In the genomic region with DNA sequence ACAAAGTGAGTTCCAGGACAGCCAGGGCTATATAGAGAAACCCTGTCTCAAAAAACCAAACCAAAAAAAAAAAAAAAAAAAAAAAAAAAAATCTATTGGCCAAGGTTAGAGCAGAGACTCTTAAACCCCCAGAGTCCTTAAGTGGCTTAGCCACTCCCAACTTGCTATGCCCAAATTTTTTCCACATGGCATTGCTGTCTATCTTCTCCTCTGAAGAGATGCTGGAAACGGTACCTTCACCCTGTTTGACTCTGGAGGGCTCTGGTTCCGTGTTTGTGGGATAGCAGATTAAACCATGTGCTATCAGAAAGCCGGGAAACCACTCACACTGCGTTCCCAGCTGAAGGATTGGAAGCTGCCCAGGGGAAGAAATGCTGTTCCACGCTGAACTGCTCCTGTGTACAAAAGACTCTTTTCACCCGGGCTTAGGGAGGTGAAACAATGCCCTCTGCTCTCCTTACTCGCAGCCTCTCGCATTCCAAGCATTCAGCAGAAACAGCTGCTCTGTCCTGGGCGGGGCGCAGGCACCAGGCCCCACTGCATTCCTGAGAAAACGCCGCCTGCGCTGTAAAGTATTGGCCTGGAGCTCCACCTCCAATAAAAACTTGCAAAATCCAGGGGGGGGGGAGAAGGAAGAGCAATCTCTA, we compare ENCODE assay signal across 8 mouse cellular contexts.
DNase-seq lines count a peak whose midpoint lies in the region; ATAC-seq and TF ChIP-seq lines count a peak whose summit lies in the region.

No protein-coding gene starts in this region.

- peak overlapping the region; percentile 63 for H3K4me2 ChIP-seq in embryonic facial prominence, embryonic 14.5 days (ENCODE audit: low read depth, low read length)
- peak overlapping the region; percentile 67 for H3K4me2 ChIP-seq in heart, embryonic 12.5 days
- peak overlapping the region; percentile 75 for H3K4me2 ChIP-seq in kidney, embryonic 15.5 days
- H3K4me2 ChIP-seq in limb, embryonic 15.5 days = peak overlapping the region; percentile 66

- H3K36me3 ChIP-seq in embryonic facial prominence, embryonic 14.5 days (ENCODE audit: control insufficient read depth, insufficient read depth, low read length) = no peaks in the 10 kb centered on the region
- H3K36me3 ChIP-seq in heart, embryonic 12.5 days = no peaks in the 10 kb centered on the region
- H3K36me3 ChIP-seq in kidney, embryonic 15.5 days = no peaks in the 10 kb centered on the region
- H3K36me3 ChIP-seq in limb, embryonic 15.5 days = no peaks in the 10 kb centered on the region

- H3K27ac ChIP-seq in bone marrow macrophage, adult 2 months (ENCODE audit: insufficient read depth, low read depth, low read length) = no peak overlapping the region
- peak overlapping the region; percentile 86 for H3K27ac ChIP-seq in embryonic facial prominence, embryonic 14.5 days (replicated peaks; ENCODE audit: low read depth, low read length)
- H3K27ac ChIP-seq in heart, embryonic 12.5 days (ENCODE audit: poor library complexity, severe bottlenecking) = peak overlapping the region; percentile 66
- peak overlapping the region; percentile 87 for H3K27ac ChIP-seq in kidney, embryonic 15.5 days
- peak overlapping the region; percentile 76 for H3K27ac ChIP-seq in limb, embryonic 15.5 days

- TF ChIP-seq POLR2A in bone marrow macrophage, adult 2 months (IDR thresholded peaks at IDR 0.05; ENCODE audit: borderline replicate concordance, low read depth, low read length) = no peak

- no peaks in the 10 kb centered on the region for H3K4me1 ChIP-seq in bone marrow macrophage, adult 2 months (ENCODE audit: control insufficient read depth, insufficient read depth, low read length)
- H3K4me1 ChIP-seq in embryonic facial prominence, embryonic 14.5 days (ENCODE audit: control insufficient read depth, insufficient read depth, low read length) = peaks cover 4% of the 10 kb centered on the region
- peaks cover 10% of the 10 kb centered on the region for H3K4me1 ChIP-seq in heart, embryonic 12.5 days (replicated peaks)
- H3K4me1 ChIP-seq in kidney, embryonic 15.5 days = peaks cover 12% of the 10 kb centered on the region; the same call in 1 of the 2 replicates
- peaks cover 7% of the 10 kb centered on the region; the same call in 1 of the 2 replicates for H3K4me1 ChIP-seq in limb, embryonic 15.5 days

- peak; percentile 97 for ATAC-seq in embryonic facial prominence, embryonic 14.5 days (ENCODE audit: low read depth)
- peak; percentile 89 for ATAC-seq in heart, embryonic 12.5 days (ENCODE audit: insufficient number of reproducible peaks, low FRiP score)
- ATAC-seq in kidney, embryonic 15.5 days (replicated peaks; ENCODE audit: low FRiP score) = peak; percentile 96
- ATAC-seq in limb, embryonic 15.5 days (ENCODE audit: insufficient number of reproducible peaks, low FRiP score, low TSS enrichment, low read depth) = peak; percentile 94
- no peak for ATAC-seq in granulocyte monocyte progenitor cell, adult 5-6 weeks (replicated peaks; ENCODE audit: poor library complexity, severe bottlenecking)

- no peaks in the 10 kb centered on the region for H3K27me3 ChIP-seq in embryonic facial prominence, embryonic 14.5 days (replicated peaks; ENCODE audit: control insufficient read depth, insufficient read depth, low read length)
- H3K27me3 ChIP-seq in heart, embryonic 12.5 days (replicated peaks) = no peaks in the 10 kb centered on the region
- no peaks in the 10 kb centered on the region for H3K27me3 ChIP-seq in kidney, embryonic 15.5 days
- no peaks in the 10 kb centered on the region for H3K27me3 ChIP-seq in limb, embryonic 15.5 days

- peak overlapping the region; percentile 60 for H3K9ac ChIP-seq in embryonic facial prominence, embryonic 14.5 days (ENCODE audit: low read depth, low read length)
- peak overlapping the region; percentile 63 for H3K9ac ChIP-seq in heart, embryonic 12.5 days
- H3K9ac ChIP-seq in kidney, embryonic 15.5 days = no peak overlapping the region
- H3K9ac ChIP-seq in limb, embryonic 15.5 days = peak overlapping the region; percentile 40

- DNase-seq in embryonic facial prominence, embryonic 14.5 days (ENCODE audit: low spot score) = peak; percentile 96
- DNase-seq in neural tube, embryonic 10.5 days (ENCODE audit: extremely low spot score, low spot score) = peak; percentile 88
- DNase-seq in urinary bladder, adult 2 months (ENCODE audit: low spot score) = peak; percentile 27

- H3K9me3 ChIP-seq in embryonic facial prominence, embryonic 14.5 days (ENCODE audit: control insufficient read depth, low read length) = no peaks in the 10 kb centered on the region
- H3K9me3 ChIP-seq in heart, embryonic 12.5 days (replicated peaks) = no peaks in the 10 kb centered on the region
- H3K9me3 ChIP-seq in kidney, embryonic 15.5 days (replicated peaks) = no peaks in the 10 kb centered on the region
- no peaks in the 10 kb centered on the region for H3K9me3 ChIP-seq in limb, embryonic 15.5 days

- H3K4me3 ChIP-seq in bone marrow macrophage, adult 2 months (ENCODE audit: insufficient read depth, low read length) = peak overlapping the region; percentile 43
- H3K4me3 ChIP-seq in embryonic facial prominence, embryonic 14.5 days (ENCODE audit: low read depth, low read length) = peak overlapping the region; percentile 49
- H3K4me3 ChIP-seq in heart, embryonic 12.5 days = peak overlapping the region; percentile 56
- peak overlapping the region; percentile 49 for H3K4me3 ChIP-seq in kidney, embryonic 15.5 days (replicated peaks)
- H3K4me3 ChIP-seq in limb, embryonic 15.5 days = peak overlapping the region; percentile 41

- no peak for TF ChIP-seq CTCF in bone marrow macrophage, adult 2 months (IDR thresholded peaks at IDR 0.05; ENCODE audit: low read depth, low read length)

- under 1% methylated on average over 13 of the region's 13 CpGs for WGBS in embryonic facial prominence, embryonic 14.5 days
- WGBS in heart, embryonic 12.5 days = 0% methylated on average over 13 of the region's 13 CpGs
- under 1% methylated on average over 13 of the region's 13 CpGs for WGBS in kidney, embryonic 15.5 days
- WGBS in limb, embryonic 15.5 days = under 1% methylated on average over 13 of the region's 13 CpGs

Comparison
In these comparisons a context has a peak if more than half of its experiments do, and no peak if none do; other contexts are left out.
1. DNase-seq: peak in every context shown above with its lines; median percentile 96 in embryonic facial prominence, embryonic 14.5 days; 88 in neural tube, embryonic 10.5 days; 27 in urinary bladder, adult 2 months.